Mouse (Mus musculus) erythroblast, embryonic 14.5 days (primary cell): ENCODE data around the gene Neurog1.

Experiments used
- GATA1 ChIP-seq: IDR thresholded peaks from 2 replicates; pipeline ENCODE4 v1.6.1; 2012; ENCODE audit warnings: low read length, inconsistent platforms, mixed read lengths
- TAL1 ChIP-seq: IDR thresholded peaks from 3 replicates; pipeline ENCODE4 v1.6.1; 2012; ENCODE audit warnings: low read length, inconsistent platforms, mixed read lengths

- TF ChIP-seq GATA1 (no peak), TAL1 (no peak)
Observed at GRCm38 (mm10) chr13:56275171-56275570, 23.2 kb upstream of the Neurog1 start.
